Mouse (Mus musculus) central nervous system, embryonic 11.5 days (tissue): ENCODE measurements around the gene Gm10487. TPM values are rescaled to one million over a fixed set of nuclear protein-coding genes. Genes with fewer than 3 reads are reported as not detected.

Source experiments
- polyA plus RNA-seq: library from polyadenylated mRNA; depleted of rRNA; stranded (reverse); fragments of >200 nt; gene quantifications from 2 replicates; pipeline ENCODE4 v1.2.3, GENCODE M21; 2012; rRNA removed

Gene Gm10487
- not detected in 2 replicates for polyA plus RNA-seq

DNA sequence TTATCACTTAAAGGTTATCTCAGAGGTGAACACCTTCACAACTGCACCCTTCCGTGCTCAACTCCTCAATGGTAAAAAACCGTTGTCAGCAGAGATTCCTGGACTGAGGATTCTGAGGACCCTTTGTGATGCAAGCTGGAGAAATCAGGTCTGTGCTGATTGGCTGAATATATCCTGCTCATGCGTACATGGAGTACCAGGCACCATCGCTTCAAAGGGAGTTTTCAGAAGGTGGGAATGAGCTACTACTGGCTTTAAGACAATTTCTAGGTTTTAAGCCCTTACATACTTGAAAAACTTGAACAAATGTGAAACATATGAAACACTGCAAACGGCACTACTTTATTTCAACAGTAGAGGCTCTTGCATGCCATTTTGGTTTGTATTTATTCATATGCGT, at the start of gene Gm10487:
Gm10487 (minus strand) TSS at position 101 of the 400 bp plus-strand sequence.

